Mouse (Mus musculus): Measurements from ENCODE around the gene Acot7.

DNA sequence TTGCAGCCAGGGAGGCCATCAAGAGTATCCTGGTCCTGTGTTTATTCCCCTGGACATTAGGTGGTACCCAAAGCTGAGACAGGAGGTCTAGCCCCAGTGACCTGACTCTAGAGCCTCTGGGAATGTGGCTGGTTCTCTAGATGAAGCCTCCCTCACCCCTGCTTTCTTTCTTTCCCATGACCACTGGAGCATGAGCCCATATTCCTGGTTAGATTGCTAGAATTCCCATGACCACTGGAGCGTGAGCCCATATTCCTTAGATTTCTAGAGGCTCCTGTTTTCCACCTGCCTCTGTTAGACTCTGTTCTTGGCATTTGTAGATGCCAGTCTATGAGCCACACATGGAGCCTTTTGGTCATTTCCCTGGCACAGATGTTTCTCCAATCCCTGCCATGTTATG, 24.5 kb downstream of the Acot7 start:
- TF ChIP-seq CTCF (IDR thresholded peaks at IDR 0.05; ENCODE audit: borderline replicate concordance, extremely low read depth, insufficient read depth, insufficient read length) (no peak), POLR2A (IDR thresholded peaks at IDR 0.05; ENCODE audit: borderline replicate concordance, extremely low read depth, insufficient read depth, insufficient read length, poor library complexity, severe bottlenecking) (no peak)
